Mouse (Mus musculus): ENCODE measurements at regions not wholly inside any gene's neighbourhood (a gene's known extent, or its start where the extent isn't known, plus 50 kb on each side); places are given as distances from the start of the nearest gene placed in this dataset.

DNA sequence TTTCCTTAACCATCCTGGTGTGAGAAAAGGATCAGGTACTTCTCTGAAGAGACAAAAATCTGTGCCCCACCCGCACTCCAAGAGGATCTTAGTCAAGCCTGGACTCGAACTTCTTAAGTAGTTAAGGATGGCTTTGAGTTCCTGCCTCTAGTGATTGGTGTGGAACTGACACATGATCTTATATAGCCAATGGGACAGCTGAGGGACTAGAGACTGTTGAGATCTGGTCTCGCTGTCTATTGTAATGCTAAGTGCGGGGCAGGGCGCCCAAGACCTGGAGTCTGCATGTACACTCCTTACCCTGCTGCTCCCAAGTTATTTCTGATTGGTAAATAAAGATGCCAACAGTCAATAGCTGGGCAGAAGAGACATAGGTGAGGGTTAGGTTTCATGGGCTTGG, 55.3 kb upstream of the Slc30a5 start:
- H3K9ac ChIP-seq (replicated peaks), result no peak overlapping the region
- H3K4me1 ChIP-seq, result peaks cover 9% of the 10 kb centered on the region; the same call in 1 of the 2 replicates
- H3K27ac ChIP-seq (replicated peaks), result no peak overlapping the region
- H3K9me3 ChIP-seq (replicated peaks), result no peaks in the 10 kb centered on the region
- WGBS, result 86% methylated on average over 5 of the region's 5 CpGs
- no peak overlapping the region for H3K4me3 ChIP-seq (replicated peaks)
- H3K27me3 ChIP-seq (replicated peaks), result no peaks in the 10 kb centered on the region
- no peaks in the 10 kb centered on the region for H3K36me3 ChIP-seq
- H3K4me2 ChIP-seq, result no peak overlapping the region
- no peak for ATAC-seq (ENCODE audit: low FRiP score)

DNA sequence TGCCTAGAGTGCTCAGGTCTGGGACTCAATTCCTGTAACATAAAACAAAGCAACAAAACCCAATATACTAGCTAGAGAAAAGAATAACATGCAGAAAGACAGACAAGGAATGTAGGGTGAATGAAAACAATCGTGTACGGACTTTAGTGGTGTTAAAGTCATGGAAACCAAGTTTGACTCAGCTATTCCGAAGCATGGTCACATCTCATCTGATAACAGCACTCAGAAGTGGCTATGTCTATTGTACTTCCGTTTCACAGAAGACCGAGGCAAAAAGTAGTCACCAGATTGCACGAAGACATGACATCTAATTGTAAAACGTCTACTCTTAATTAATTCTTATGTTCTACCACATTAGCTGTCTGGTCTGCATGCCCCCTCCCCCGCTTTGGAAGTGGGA, 50.5 kb upstream of the Slc30a5 start:
- H3K36me3 ChIP-seq, result no peaks in the 10 kb centered on the region
- 77% methylated on average over 8 of the region's 8 CpGs for WGBS
- H3K9ac ChIP-seq (replicated peaks), result no peak overlapping the region
- no peaks in the 10 kb centered on the region for H3K27me3 ChIP-seq (replicated peaks)
- H3K4me2 ChIP-seq, result no peak overlapping the region
- H3K4me3 ChIP-seq (replicated peaks), result no peak overlapping the region
- no peak for ATAC-seq (ENCODE audit: low FRiP score)
- no peaks in the 10 kb centered on the region for H3K4me1 ChIP-seq
- H3K9me3 ChIP-seq (replicated peaks), result no peaks in the 10 kb centered on the region
- H3K27ac ChIP-seq (replicated peaks), result no peak overlapping the region

Measured in neural tube, embryonic 15.5 days (tissue).